Mouse (Mus musculus): Measurements from ENCODE around the gene Srrm3. TPM values are rescaled to one million over a fixed set of nuclear protein-coding genes. Genes with fewer than 3 reads are reported as not detected.

The Srrm3 gene
- polyA plus RNA-seq, 1 experiment from 2014 or later, result 79.4 TPM

DNA sequence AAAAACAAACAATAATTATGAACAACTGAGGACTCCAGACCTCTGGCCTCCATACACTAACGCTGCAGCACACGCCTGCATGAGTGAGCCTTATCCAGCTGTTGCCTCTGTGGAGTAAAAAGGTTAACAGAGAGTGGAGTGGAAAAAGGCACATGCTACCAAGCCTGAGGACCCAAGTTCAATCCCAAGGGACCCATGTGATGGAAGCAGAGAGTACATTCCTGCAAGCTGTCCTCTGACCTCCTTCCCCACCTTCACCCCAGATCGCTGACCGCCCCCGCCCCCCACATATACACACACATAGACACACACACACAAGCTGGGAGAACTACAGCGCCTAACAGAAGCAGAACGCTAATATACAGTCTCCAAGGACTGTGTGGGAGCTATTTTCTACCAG, 117.2 kb downstream of the Srrm3 start:
- no peak for ATAC-seq (ENCODE audit: low FRiP score, low read depth)
- H3K9ac ChIP-seq, result no peak overlapping the region
- WGBS, result 92% methylated on average over 7 of the region's 7 CpGs

More for the DNA sequence above, 117.2 kb downstream of the Srrm3 start:
- no peak overlapping the region for H3K4me2 ChIP-seq
- H3K27me3 ChIP-seq, result no peaks in the 10 kb centered on the region
- H3K4me1 ChIP-seq (replicated peaks), result peaks cover 50% of the 10 kb centered on the region
- no peaks in the 10 kb centered on the region for H3K9me3 ChIP-seq
- no peak overlapping the region for H3K27ac ChIP-seq (replicated peaks)
- no peak overlapping the region for H3K4me3 ChIP-seq
- H3K36me3 ChIP-seq, result peaks cover 50% of the 10 kb centered on the region

Small RNA genes within 50 kb of the gene (microRNA-seq; reads per million reads assigned to microRNA genes)
- not detected for gene Gm23268

Other genes with a start within 250 kb of the Srrm3 start
- not detected in 2 replicates for gene Ccl26, start 243.3 kb upstream of the Srrm3 start, polyA plus RNA-seq (2015; fragmentation: Nextera tagmentation; extraction: Ambion mirVana)
- gene Ccl24, start 233.8 kb upstream of the Srrm3 start, polyA plus RNA-seq (2015; fragmentation: Nextera tagmentation; extraction: Ambion mirVana), result 2.6 and 2.9 TPM in 2 replicates
- gene Rhbdd2, start 174.3 kb upstream of the Srrm3 start, polyA plus RNA-seq (2015; fragmentation: Nextera tagmentation; extraction: Ambion mirVana), result 83.9 and 89.3 TPM in 2 replicates
- 96.4 and 106 TPM in 2 replicates for gene Por, start 136.9 kb upstream of the Srrm3 start, polyA plus RNA-seq (2015; fragmentation: Nextera tagmentation; extraction: Ambion mirVana)
- gene Tmem120a, start 62.4 kb upstream of the Srrm3 start, polyA plus RNA-seq (2015; fragmentation: Nextera tagmentation; extraction: Ambion mirVana), result 88.4 and 89.2 TPM in 2 replicates
- 0.25 and 0.60 TPM in 2 replicates for gene Styxl1, start 28.5 kb upstream of the Srrm3 start, polyA plus RNA-seq (2015; fragmentation: Nextera tagmentation; extraction: Ambion mirVana)
- gene Mdh2, start 28.4 kb upstream of the Srrm3 start, polyA plus RNA-seq (2015; fragmentation: Nextera tagmentation; extraction: Ambion mirVana), result 616 and 619 TPM in 2 replicates
- gene Hspb1, start 81.0 kb downstream of the Srrm3 start, polyA plus RNA-seq (2015; fragmentation: Nextera tagmentation; extraction: Ambion mirVana), result 14.8 and 16.6 TPM in 2 replicates
- 817 and 859 TPM in 2 replicates for gene Ywhag, start 127.7 kb downstream of the Srrm3 start, polyA plus RNA-seq (2015; fragmentation: Nextera tagmentation; extraction: Ambion mirVana)
- 1.9 and 2.6 TPM in 2 replicates for gene Ssc4d, start 167.6 kb downstream of the Srrm3 start, polyA plus RNA-seq (2015; fragmentation: Nextera tagmentation; extraction: Ambion mirVana)
- 0.21 and 0.37 TPM in 2 replicates for gene Zp3, start 173.2 kb downstream of the Srrm3 start, polyA plus RNA-seq (2015; fragmentation: Nextera tagmentation; extraction: Ambion mirVana)
- 25.6 and 26.3 TPM in 2 replicates for gene Dtx2, start 187.9 kb downstream of the Srrm3 start, polyA plus RNA-seq (2015; fragmentation: Nextera tagmentation; extraction: Ambion mirVana)
- gene Upk3b, start 231.6 kb downstream of the Srrm3 start, polyA plus RNA-seq (2015; fragmentation: Nextera tagmentation; extraction: Ambion mirVana), result not detected in 2 replicates
- gene Upk3bl, start 247.6 kb downstream of the Srrm3 start, polyA plus RNA-seq (2015; fragmentation: Nextera tagmentation; extraction: Ambion mirVana), result 0.22 and 0.43 TPM in 2 replicates

Data from hindbrain, embryonic 15.5 days (tissue).